Mouse (Mus musculus) thymus, adult 2 months (tissue): ENCODE data around the gene Lce3b. TPM values are rescaled to one million over a fixed set of nuclear protein-coding genes. Genes with fewer than 3 reads are reported as not detected.

ENCODE experiments used
- DNase-seq: peaks from one replicate; pipeline ENCODE4 v3.0.0; 2021
- H3K27ac ChIP-seq: fragments of 200-500 bp; 2 replicates; pipeline ENCODE4 v1.5.1; 2012; ENCODE audit warnings: low read length, control low read depth; ENCODE audit not compliant: control insufficient read depth, insufficient read depth
- H3K27me3 ChIP-seq: fragments of 200-500 bp; 2 replicates; pipeline ENCODE4 v1.6.1; 2012; ENCODE audit warnings: mild to moderate bottlenecking, low read length, moderate library complexity, mixed read lengths; ENCODE audit not compliant: control insufficient read depth, insufficient read depth
- H3K36me3 ChIP-seq: fragments of 200-500 bp; 2 replicates; pipeline ENCODE4 v1.6.1; 2012; ENCODE audit warnings: mild to moderate bottlenecking, low read length, moderate library complexity; ENCODE audit not compliant: control insufficient read depth, insufficient read depth
- H3K4me1 ChIP-seq: fragments of 200-500 bp; replicated peaks from 2 replicates; pipeline ENCODE4 v1.6.1; 2012; ENCODE audit warnings: low read length; ENCODE audit not compliant: control insufficient read depth, insufficient read depth
- H3K4me3 ChIP-seq: fragments of 200-500 bp; 2 replicates; pipeline ENCODE4 v1.5.1; 2012; ENCODE audit warnings: mild to moderate bottlenecking, low read length, control low read depth, moderate library complexity; ENCODE audit not compliant: control insufficient read depth, insufficient read depth
- CTCF ChIP-seq: fragments of 200-500 bp; IDR thresholded peaks from 2 replicates; pipeline ENCODE4 v1.5.1; 2012; ENCODE audit warnings: mild to moderate bottlenecking, control low read depth, low read length, moderate library complexity, borderline replicate concordance; ENCODE audit not compliant: control insufficient read depth, poor library complexity, insufficient read depth; ENCODE audit errors: extremely low read depth
- POLR2A ChIP-seq: fragments of 200-500 bp; IDR thresholded peaks from 2 replicates; pipeline ENCODE4 v1.6.1; 2012; ENCODE audit warnings: mild to moderate bottlenecking, low read length, control low read depth, moderate library complexity; ENCODE audit not compliant: control insufficient read depth, poor library complexity, insufficient read depth; ENCODE audit errors: extremely low read depth
- WGBS: fragments of 180-500 bp; shearing (Covaris S2); methylation state at CpG from one replicate; pipeline ENCODE4 v1.1.7; 2018; 5-methylcytosine and 5-hydroxymethylcytosine counted together
- polyA plus RNA-seq: library from polyadenylated mRNA; depleted of rRNA; stranded (reverse); fragments of >200 nt; gene quantifications from 2 replicates; pipeline ENCODE4 v1.2.3, GENCODE M21; 2012; rRNA removed

Lce3b gene
- polyA plus RNA-seq, 1 experiment: 1.8 TPM

DNA sequence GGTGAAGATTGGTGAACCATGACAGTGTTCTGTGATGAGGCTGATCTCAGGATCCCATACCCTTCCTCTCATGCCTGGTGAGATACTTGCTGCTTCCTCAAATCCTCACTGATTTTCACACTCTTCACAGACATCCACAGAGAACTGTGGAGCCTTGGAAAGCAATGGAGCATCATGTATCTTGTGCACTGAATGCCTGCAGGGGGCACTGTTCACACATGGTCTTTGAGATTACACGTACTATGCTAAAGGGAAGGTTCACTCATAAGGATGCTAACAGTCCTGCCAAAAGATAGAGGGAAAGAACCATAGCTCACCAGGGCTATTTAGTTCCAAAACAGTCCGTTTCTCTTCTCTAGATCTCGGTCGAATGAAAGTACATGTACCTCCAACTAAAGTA lies 12.4 kb upstream of the Lce3b start:
- WGBS: 69% methylated on average over 4 of the region's 4 CpGs

DNA sequence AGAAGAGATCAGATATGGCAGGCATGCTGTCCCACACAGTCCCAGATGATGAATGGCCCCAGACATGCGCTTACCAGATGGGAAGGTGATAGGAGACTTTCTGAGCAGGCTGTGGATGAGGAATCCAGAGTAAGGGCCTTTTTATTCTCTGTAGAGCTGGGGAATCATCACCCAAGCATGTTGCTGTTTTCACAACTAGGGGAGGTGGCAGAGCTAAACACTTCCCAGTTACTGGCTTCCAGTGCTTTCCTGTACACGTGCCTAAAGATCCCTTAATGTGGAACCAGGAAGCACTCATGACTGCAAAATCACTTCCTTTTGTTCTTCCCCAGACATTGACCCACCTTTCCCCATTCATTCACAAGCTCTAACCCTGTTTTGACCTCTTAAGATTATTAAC lies 6.6 kb upstream of the Lce3b start, which contains the start of gene Lce3a:
Lce3a (minus strand) TSS at position 101 of the 400 bp plus-strand sequence.
- WGBS: 45% methylated on average over 2 of the region's 2 CpGs
- Histone ChIP-seq H3K36me3 (no peaks in the 10 kb centered on the region), H3K4me3 (no peak within 1 kb of the TSS), H3K27me3 (no peaks in the 10 kb centered on the region), H3K27ac (no peak within 1 kb of the TSS), H3K4me1 (no peaks in the 10 kb centered on the region)
- no peak for TF ChIP-seq POLR2A
- no peak for TF ChIP-seq CTCF
- DNase-seq: no peak

More for the DNA sequence above, 12.4 kb upstream of the Lce3b start:
- Histone ChIP-seq H3K36me3 (no peaks in the 10 kb centered on the region), H3K4me3 (no peak overlapping the region), H3K27ac (no peak overlapping the region), H3K4me1 (no peaks in the 10 kb centered on the region), H3K27me3 (no peaks in the 10 kb centered on the region)
- TF ChIP-seq CTCF: no peak
- no peak for TF ChIP-seq POLR2A
- no peak for DNase-seq

DNA sequence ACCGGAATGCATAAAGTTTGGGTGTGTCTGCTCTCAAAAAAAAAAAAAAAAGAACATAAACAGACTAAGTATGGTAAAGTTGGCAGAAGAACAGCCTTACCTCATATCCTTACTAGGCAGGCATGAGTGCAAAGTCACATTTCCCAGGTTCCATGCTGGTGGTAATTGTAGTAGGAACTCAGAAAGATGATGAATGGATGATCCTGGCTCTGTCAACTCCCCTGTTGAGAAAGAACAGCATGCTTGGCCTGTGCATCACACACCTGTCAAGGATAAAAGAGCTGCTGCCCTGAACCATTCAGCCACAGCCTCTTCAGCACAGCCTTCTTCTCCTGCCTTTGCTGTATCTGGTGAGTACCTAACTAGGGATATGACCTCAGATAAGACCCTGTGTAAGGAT lies 11.4 kb downstream of the Lce3b start, which contains the start of gene Lce3c:
Lce3c (plus strand) TSS at position 301 of the 400 bp plus-strand sequence.
- TF ChIP-seq CTCF (no peak), POLR2A (no peak)
- 74% methylated on average over 1 of the region's 1 CpGs for WGBS
- H3K27me3 ChIP-seq: no peaks in the 10 kb centered on the region

DNA sequence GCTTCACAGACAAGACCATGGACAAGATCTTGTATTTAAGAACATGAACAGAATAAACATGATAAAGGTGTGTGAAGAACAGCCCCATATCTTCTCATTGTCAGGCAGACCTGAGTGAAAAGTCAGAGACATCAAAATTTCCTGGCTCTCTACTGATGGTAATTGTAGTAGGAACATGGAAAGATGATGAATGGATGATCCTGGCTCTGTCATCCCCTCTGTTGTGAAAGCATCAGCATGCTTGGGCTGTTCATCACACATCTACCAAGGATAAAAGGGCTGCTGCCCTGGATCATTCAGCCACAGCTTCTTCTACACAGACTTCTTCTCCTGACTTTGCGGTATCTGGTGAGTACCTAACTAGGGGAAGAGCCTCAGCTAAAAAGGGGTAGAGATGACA lies 24.3 kb downstream of the Lce3b start, which contains the start of gene Lce3d:
Lce3d (plus strand) TSS at position 301 of the 400 bp plus-strand sequence.
- TF ChIP-seq CTCF (no peak), POLR2A (no peak)

More for the DNA sequence above, 11.4 kb downstream of the Lce3b start, which contains the start of gene Lce3c:
- no peak for DNase-seq
- H3K27ac ChIP-seq: no peak within 1 kb of the TSS
- no peaks in the 10 kb centered on the region for H3K36me3 ChIP-seq
- H3K4me3 ChIP-seq: no peak within 1 kb of the TSS
- H3K4me1 ChIP-seq: no peaks in the 10 kb centered on the region

DNA sequence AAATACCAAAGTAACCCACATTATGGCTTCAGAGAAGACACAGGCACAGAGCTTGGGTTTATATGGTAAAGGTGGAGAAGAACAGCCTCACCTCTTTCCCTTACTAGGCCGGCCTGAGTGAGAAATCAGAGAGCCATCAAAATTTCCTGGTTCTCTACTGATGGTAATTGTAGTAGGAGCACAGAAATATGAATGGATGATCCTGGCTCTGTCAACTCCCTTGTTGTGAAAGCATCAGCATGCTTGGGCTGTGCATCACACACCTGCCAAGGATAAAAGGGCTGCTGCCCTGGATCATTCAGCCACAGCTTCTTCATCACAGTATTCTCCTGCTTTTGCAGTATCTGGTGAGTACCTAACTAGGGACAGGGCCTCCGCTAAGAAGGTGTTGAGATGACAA lies 34.0 kb downstream of the Lce3b start, which contains the start of gene Lce3e:
Lce3e (plus strand) TSS at position 301 of the 400 bp plus-strand sequence.
- Histone ChIP-seq H3K4me1 (no peaks in the 10 kb centered on the region), H3K36me3 (no peaks in the 10 kb centered on the region), H3K27me3 (no peaks in the 10 kb centered on the region), H3K27ac (no peak within 1 kb of the TSS), H3K4me3 (no peak within 1 kb of the TSS)
- no peak for DNase-seq
- 96% methylated on average over 2 of the region's 2 CpGs for WGBS
- TF ChIP-seq CTCF: no peak
- no peak for TF ChIP-seq POLR2A

More for the DNA sequence above, 24.3 kb downstream of the Lce3b start, which contains the start of gene Lce3d:
- Histone ChIP-seq H3K27ac (no peak within 1 kb of the TSS), H3K4me1 (no peaks in the 10 kb centered on the region), H3K27me3 (no peaks in the 10 kb centered on the region), H3K4me3 (no peak within 1 kb of the TSS), H3K36me3 (no peaks in the 10 kb centered on the region)
- no peak for DNase-seq
- WGBS: 91% methylated on average over 1 of the region's 1 CpGs

DNA sequence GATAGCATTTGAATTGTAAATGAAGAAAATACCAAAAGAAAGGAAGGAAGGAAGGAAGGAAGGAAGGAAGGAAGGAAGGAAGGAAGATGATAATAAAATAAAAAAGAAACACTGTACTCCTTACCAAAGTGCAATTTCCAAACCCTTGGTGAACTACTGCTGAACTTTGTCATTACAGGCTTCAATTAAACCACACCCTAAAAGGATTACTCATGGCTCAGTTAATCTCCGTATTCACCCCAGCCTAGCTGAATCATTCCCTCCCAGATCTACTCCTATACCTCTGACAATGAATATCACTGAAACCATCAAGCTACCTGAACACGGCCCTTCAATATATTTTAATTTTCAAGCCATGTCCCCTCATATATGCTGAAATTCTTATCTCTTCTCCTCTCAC lies 45.7 kb downstream of the Lce3b start:
- Histone ChIP-seq H3K4me3 (no peak overlapping the region), H3K4me1 (no peaks in the 10 kb centered on the region), H3K36me3 (no peaks in the 10 kb centered on the region), H3K27ac (no peak overlapping the region), H3K27me3 (no peaks in the 10 kb centered on the region)
- WGBS: 82% methylated on average over 2 of the region's 2 CpGs
- no peak for DNase-seq
- TF ChIP-seq CTCF (no peak), POLR2A (no peak)

Other genes with a start within 250 kb of the Lce3b start
- 0.37 and 0.96 TPM in 2 replicates for gene Lce1d, start 245.8 kb upstream of the Lce3b start, polyA plus RNA-seq
- gene Lce1e, start 223.9 kb upstream of the Lce3b start, polyA plus RNA-seq: 0.31 and 0.48 TPM in 2 replicates
- 0.26 and 0.73 TPM in 2 replicates for gene Lce1f, start 212.6 kb upstream of the Lce3b start, polyA plus RNA-seq
- gene Gm38119, start 193.9 kb upstream of the Lce3b start, polyA plus RNA-seq: not detected in 2 replicates
- gene Lce1g, start 180.6 kb upstream of the Lce3b start, polyA plus RNA-seq: 0.26 TPM in 1 of 2 replicates, not detected in the other
- gene Lce1h, start 167.9 kb upstream of the Lce3b start, polyA plus RNA-seq: 0.27 TPM in 1 of 2 replicates, not detected in the other
- 0.27 TPM in 1 of 2 replicates, not detected in the other for gene Lce1i, start 154.1 kb upstream of the Lce3b start, polyA plus RNA-seq
- 0.66 and 1.3 TPM in 2 replicates for gene Lce1j, start 142.5 kb upstream of the Lce3b start, polyA plus RNA-seq
- gene Lce1k, start 125.1 kb upstream of the Lce3b start, polyA plus RNA-seq: 0.35 TPM in 1 of 2 replicates, not detected in the other
- 0.38 and 0.40 TPM in 2 replicates for gene Kprp, start 105.7 kb upstream of the Lce3b start, polyA plus RNA-seq
- gene Lce1l, start 81.7 kb upstream of the Lce3b start, polyA plus RNA-seq: 0.23 TPM in 1 of 2 replicates, not detected in the other
- 0.36 TPM in 2 replicates for gene 2310050C09Rik, start 62.8 kb upstream of the Lce3b start, polyA plus RNA-seq
- gene Lce3a, start 6.7 kb upstream of the Lce3b start, polyA plus RNA-seq: 0.41 TPM in 1 of 2 replicates, not detected in the other
- 0.48 and 1.2 TPM in 2 replicates for gene Lce3c, start 11.5 kb downstream of the Lce3b start, polyA plus RNA-seq
- gene Lce3d, start 24.4 kb downstream of the Lce3b start, polyA plus RNA-seq: not detected in 2 replicates
- 0.34 TPM in 1 of 2 replicates, not detected in the other for gene Lce3e, start 34.1 kb downstream of the Lce3b start, polyA plus RNA-seq
- 0.43 TPM in 1 of 2 replicates, not detected in the other for gene Lce3f, start 59.2 kb downstream of the Lce3b start, polyA plus RNA-seq
- gene Crct1, start 82.7 kb downstream of the Lce3b start, polyA plus RNA-seq: 3.1 and 3.9 TPM in 2 replicates
- gene Lce1m, start 86.1 kb downstream of the Lce3b start, polyA plus RNA-seq: 0.51 and 0.73 TPM in 2 replicates
- 0.13 TPM in 1 of 2 replicates, not detected in the other for gene Gm4858, start 135.8 kb downstream of the Lce3b start, polyA plus RNA-seq
- gene Crnn, start 211.8 kb downstream of the Lce3b start, polyA plus RNA-seq: 0.36 and 0.49 TPM in 2 replicates